Mouse (Mus musculus): ENCODE results near the gene Maz. TPM values are rescaled to one million over a fixed set of nuclear protein-coding genes. Genes with fewer than 3 reads are reported as not detected.

The Maz gene
- total RNA-seq, 2 experiments from 2014 or later, result 69.8 to 76.4 TPM

DNA sequence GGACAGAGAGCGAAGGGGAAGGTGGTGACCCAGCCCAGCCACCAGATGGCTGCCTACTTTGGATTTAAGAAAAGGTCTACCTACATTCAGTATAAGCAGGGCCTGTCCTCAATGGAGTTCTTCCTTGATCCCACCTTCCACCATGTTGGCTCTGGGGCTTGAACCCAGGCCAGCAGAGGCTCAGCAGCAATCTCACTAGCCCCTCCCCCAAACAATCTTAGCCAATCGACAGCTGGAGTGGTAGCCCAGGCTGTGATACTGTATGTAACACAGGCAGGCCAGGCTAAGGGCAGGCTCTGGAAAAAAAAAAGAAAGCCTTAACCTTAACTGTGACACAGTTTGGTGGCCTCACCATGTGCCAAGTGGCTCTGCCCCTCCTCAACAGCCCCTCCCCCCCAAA is 15.1 kb downstream of the Maz start:
- no peak for DNase-seq
- intact Hi-C loops (cut with DNase I), result loop anchor here (10.0 kb wide), 1 partner anchor 93 kb away; no protein-coding TSS in a partner anchor

DNA sequence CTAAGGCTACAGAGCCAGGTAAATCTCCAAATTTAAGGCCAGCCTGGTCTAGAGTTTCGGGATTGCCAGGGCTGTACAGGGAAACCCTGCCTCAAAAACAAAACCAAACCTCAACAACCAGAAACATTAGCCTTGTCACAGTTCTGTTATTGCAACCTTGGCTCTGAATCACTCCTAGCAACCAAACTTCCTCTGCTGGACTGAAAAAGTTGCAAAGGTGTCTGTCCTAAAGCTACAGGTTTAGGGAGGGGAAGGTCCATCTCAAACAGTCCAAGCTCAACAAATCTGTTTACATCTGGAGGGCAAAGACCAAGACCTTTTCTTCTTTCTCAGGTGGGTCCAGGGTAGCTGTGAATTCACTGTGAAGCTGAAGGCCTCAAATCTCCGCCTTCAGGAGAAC is 15.8 kb downstream of the Maz start:
- DNase-seq, result no peak
- intact Hi-C loops (cut with DNase I), result loop anchor here (10.0 kb wide), 1 partner anchor 94 kb away; no protein-coding TSS in a partner anchor

DNA sequence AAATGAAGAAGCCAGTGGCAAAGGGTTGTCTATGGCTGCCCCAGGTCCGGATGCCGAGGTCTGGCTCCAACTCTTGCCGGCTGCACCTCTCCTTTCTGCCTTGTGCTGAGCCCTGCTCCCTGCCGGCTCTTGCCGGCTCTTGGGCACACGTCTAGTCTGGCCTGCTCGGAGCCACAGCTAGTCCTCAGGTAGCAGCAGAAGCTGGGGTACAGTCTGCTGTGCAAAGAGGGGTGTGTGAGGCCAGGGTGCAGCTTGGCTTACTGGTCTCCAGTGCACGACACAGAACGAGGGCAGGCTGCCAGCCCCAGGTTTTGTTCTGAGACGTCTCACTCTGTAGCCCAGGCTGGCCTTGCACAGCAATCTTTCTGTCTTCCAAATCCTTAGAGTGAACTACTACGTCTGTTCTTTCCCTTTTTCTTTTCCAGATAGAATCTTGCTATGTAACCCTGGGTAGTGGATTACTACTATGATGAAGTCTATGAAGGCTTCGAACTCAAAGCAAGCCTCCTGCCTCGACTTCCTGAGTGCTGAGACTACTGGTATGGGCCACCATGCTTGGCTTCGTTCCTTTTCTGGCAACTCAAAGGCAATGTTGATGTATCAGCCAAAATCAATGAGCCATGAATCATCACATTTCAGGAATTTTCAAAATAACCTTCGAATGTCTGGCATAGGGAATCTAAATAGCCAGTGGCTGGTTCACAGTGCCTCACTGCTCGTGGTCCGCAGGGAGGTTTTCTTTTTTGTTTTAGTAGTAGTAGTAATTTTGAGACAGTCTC is 17.3 kb downstream of the Maz start:
- DNase-seq, result no peak
- intact Hi-C loops (cut with DNase I), result loop anchor here (10.0 kb wide), 1 partner anchor 95 kb away; no protein-coding TSS in a partner anchor

DNA sequence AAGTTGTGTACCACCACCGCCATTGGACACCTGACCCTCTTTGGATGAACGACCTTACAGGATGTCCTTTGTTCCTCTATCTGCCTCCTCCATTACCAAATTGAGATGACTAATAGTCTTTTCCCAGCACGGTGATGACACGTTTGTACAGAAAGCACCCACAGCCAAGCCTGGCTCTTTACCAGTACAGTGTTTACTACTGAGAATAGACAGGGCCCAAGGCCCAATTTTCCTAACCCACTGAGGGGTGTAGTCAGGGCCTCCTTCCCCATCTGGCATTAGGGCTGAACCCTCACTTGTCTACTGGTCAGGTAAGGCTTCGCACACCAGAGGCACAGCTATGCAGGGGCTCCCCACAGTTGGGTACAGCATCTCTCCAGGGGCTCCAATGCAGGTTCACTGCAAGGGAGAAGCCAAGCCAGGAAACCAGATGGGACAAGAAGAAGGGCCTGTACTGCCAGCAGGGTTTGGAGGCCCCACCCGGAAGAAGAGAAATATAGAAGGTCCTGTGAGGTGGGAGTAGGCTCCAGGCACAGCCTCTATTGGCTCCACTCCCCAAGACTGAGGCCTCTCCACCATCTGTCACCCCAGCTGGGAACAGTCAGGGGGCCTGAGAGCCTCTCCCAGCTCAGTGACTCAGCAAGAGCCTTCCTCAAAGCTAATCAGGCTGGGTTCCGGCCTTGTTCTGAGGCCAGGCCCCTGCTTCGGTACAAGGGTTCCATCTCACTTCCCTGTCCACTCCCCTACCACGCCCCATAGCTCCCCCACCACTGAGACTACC is 18.4 kb downstream of the Maz start:
- intact Hi-C loops (cut with DNase I), result no loop called here

DNA sequence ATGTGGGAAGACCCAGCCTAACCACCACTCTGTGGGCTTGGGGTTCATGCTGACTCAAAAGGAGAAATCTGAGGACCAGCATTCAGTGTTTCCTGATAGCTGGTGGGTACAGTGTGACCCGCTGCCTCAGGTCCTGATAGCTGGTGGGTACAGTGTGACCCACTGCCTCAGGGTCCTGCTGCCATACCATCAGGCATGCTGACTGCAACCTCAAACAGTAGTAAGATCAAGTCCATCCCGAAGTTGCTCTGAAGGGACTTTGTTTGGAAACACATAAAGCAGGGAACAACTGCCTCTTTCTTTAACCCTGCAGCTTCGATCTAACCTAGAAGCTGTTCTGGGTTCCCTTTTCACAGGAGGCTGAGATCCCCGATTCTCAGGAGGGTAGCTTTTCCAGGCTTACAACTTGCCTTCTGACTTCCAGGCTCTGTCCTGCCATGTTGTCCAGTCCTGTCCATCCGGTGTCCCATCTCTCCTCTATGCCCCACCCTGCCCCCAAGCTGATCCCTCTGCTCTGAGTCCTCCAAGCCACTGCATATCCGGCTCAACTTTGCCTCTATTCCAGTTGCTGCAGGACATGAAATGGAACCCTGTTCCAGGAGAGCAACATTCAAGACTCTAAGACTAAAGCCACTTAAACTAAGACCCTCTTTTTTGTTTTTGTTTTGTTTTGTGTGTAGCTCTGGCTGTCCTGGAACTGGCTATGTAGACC is 19.4 kb downstream of the Maz start:
- DNase-seq, result no peak
- intact Hi-C loops (cut with DNase I), result no loop called here

More for the DNA sequence above, 18.4 kb downstream of the Maz start:
- peak; percentile 48 to 58 for DNase-seq

DNA sequence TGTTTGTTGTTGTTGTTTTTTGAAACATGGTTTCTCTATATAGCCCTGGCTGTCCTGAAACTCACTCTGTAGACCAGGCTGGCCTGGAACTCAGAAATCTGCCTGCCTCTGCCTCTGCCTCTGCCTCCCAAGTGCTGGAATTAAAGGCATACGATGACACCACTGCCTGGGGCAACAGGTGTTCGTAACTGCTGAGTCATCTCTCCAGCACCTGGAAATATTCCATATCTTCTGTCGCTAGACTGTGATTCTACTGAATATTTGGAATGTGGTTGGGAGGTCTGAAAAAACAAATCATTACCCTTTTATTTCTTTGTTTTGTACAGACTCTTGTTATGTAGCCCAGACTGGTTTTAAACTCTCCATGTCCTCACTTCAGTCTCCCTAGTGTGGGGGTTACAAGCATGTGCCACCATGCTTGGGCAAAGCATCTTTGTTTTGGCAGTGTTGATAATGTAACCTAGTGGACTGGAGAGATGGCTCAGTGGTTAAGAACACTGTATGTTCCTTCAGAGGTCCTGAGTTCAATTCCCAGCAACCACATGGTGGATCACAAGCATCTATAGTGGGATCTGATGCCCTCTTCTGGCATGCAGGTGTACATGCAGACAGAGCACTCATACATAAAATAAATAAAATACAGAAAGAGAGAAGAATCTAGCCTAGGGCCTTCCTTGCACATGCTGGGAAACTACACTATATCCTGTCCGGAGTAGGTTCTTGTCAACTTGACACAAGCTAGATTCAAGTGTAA is 22.5 kb downstream of the Maz start:
- intact Hi-C loops (cut with DNase I), result no loop called here
- no peak for DNase-seq

DNA sequence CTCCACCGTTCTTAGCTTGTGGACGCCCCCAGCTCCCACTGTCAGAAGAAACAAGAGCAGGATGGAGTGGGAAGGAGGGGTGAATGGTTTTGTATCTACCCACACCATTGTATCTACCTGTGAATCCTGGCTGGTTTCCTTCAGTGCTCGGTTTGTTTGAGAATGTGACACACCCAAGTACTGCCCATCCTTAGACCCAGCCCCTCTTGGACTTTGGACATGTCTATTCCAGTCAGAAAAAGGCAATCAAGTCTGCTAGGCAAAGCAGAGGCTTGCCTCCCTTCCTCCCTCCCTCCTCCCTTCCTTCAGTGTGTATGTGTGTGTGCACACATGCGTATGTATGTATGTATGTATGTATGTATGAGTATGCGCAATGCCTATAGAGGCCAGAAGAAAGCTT is 23.2 kb downstream of the Maz start:
- no peak for DNase-seq
- intact Hi-C loops (cut with DNase I), result no loop called here

DNA sequence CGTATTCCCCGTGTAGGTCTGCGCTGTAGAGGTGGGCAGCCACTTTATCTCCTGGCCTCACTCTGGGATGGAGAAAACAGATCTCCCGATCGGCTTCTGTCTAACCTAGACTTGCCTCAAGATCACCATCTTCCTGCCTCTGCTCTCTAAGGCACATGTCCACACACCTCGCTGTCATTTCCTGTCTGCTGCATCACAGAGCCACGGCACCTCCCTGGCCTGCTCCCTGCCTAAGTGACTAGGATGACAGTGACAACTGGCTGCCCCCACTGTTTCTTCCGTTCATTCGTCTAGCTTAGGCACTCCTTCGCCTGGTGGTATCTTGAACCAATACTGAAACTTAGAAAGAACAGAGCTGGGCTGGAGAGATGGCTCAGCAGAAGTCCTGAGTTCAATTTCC is 27.3 kb downstream of the Maz start:
- no peak for DNase-seq
- intact Hi-C loops (cut with DNase I), result no loop called here

DNA sequence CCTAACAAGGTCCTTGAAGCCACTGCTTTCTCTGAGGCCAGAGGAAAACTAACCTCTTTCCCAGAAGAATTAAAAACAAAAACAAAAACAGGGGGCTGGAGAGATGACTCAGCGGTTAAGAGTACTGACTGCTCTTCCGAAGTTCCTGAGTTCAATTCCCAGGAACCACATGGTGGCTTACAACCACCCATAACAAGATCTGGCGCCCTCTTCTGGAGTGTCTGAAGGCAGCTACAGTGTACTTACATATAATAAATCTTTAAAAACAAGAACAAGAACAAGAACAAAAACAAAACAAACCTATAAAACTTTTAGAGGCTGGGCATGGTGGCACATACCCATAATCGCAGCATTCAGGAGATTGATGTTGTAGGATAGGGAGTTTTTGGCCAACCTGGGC is 30.4 kb downstream of the Maz start:
- no peak for DNase-seq
- intact Hi-C loops (cut with DNase I), result no loop called here

DNA sequence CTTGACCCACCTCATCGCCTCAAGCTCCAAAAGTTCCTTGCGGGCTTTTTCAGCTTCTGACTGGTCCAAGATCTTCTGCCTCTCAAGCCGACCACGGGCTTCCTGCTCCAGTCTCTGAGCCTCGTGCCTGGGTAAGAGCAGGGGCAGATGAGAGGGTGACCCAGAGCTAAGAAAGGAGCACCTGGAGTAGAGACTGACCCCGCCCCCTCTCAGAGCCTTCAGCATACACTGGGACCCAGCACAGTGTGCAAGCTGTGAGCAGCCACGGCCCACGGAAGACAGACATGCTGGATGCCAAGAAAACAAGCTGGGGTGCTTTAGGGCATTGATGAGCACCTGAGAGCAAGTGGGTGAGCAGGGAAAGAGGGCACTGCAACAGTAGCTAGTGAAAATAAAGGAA is 38.0 kb downstream of the Maz start:
- no peak for DNase-seq
- intact Hi-C loops (cut with DNase I), result loop anchor here (5.0 kb wide), 1 partner anchor 33 kb away; the partner anchor contains the start of genes Gm42742 and Prrt2

DNA sequence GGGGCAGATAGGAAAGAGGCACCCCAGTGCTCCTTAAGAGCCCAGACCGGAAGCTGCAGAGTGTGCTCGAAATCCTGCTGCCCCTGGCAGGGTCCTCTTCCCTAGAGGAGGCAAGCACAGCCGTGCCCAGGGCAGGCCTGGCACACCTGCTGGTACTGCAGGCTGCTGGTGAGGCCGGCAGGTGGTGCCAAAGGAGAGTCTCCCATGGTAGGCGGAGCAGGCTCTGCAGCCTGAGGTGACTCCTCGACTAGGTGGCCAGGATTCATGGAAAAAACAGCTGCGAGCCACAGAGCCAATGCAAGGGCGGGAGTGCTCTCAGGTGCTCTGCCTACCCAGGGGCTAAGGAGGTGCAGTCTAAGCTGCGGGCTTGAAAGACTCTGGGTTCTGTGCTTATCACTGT is 40.5 kb downstream of the Maz start:
- intact Hi-C loops (cut with DNase I), result loop anchor here (2.0 to 5.0 kb wide), 2 partner anchors 36 to 124 kb away; partner anchors contain the start of genes Gm42742 and Prrt2
- peak in 1 of 2 experiments; percentile 31 for DNase-seq

DNA sequence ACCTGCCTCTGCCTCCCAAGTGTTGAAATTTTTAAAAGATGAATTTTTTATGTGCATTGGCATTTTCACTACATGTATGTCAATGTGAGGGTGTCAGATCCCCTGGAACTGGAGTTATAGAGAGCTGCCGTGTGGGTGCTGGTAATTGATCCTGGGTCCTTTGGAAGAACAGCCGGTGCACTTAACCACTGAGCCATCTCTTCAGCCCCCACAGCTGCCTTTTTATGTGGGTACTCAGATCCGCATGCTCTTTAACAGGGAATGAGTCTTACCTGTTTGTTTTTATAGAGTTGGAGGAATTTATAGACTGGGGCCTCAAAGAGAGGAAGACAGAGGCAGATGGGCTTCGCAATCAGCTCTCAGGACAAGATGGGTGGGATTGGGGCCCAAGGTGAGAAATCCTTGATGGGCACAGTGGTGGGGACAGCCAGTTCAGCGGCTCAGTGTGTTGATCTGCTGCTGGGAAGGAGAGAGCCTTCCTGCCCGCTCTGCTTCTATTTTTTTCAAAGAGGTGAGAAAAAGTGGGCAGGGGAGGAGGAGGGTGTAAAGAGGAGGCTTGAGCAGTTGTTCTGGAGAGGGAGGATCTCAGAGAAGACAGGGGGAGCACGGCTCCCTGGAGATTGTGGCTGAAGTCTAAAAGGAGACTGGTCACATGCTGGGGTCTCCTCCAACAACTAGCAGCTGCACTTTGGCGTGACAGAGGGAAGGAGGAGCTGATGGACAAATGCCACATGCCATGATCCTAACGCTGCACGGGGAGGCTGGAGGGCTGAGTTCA is 42.0 kb downstream of the Maz start:
- intact Hi-C loops (cut with DNase I), result loop anchor here (5.0 kb wide), 1 partner anchor 37 kb away; the partner anchor contains the start of genes Gm42742 and Prrt2
- no peak for DNase-seq

DNA sequence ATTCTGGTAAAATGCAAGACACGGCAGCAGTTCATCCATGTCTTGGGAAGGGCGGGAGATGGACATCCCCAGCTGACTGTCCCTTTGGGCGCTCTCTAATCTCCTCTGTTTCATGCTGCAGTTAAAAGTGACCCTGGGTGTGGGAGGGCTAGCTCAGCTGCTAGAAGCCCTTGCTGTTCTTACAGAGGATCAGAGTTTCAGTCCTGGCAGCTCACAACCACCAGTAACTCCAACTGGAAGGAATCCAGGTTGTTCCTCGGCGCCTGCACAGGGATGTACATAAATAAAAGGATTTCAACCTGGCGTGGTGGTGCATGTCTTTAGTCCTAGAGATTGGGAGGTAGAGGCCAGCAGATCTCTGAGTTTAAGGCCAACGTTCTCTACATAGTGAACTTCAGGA is 43.7 kb downstream of the Maz start:
- DNase-seq, result no peak
- intact Hi-C loops (cut with DNase I), result no loop called here

DNA sequence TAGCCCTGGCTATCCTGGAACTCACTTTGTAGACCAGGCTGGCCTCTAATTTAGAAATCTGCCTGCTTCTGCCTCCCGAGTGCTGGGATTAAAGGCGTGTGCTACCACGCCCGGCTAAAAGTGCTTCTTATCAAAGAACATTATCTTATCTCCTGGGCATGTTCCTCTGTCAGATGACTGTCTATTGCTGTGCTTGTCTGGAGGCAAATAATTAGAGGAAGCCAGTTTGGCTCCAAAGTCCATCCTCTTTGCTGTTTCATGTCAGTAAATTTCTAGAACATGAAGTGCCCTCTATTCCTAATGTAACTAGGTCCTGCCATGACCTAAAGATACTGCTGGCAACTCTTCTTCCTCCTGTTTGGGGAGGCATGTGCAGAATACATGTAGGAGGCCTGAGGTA is 44.8 kb downstream of the Maz start:
- DNase-seq, result no peak
- intact Hi-C loops (cut with DNase I), result no loop called here

DNA sequence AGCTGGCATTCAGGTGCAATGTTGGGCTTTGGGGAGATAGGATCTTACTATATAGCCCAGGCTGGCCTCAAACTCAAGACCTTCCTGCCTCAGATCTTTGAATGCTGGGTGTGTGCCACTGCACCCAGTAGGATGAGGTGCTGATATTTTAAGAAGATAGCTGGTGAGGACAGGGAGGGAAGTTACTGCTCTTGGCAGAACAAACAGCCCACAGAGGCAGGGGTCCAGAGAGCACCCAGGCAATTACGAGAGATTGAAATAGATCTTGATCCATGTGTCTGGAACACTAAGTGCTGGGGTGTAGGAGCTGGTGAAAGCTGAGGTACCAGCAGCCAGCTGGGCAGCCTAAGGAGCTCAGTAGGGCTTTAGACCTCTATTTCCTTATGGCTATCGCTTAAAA is 45.2 kb downstream of the Maz start:
- no peak for DNase-seq
- intact Hi-C loops (cut with DNase I), result no loop called here

DNA sequence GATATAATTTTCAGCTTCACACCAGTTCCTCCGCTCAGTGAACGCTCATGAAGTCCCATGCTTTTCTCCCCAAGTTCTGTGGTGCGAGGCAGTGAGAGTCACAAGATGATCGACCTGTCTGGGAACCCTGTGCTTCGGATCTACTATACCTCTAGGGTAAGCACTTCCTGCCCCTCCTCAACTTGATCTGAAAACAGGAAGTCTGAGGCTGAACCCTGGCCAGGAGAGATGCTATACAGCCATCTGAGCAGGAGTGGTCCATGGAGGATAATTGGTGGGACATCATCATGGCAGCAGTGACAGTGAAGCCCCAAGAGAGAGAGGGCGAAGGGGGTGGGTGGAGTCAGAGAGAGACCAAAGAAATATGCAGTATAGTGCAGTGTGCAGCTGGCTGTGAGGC is 48.0 kb downstream of the Maz start:
- DNase-seq, result no peak
- intact Hi-C loops (cut with DNase I), result loop anchor here (5.0 kb wide), 1 partner anchor 38 kb away; the partner anchor contains the start of genes Pagr1a and Pagr1b

DNA sequence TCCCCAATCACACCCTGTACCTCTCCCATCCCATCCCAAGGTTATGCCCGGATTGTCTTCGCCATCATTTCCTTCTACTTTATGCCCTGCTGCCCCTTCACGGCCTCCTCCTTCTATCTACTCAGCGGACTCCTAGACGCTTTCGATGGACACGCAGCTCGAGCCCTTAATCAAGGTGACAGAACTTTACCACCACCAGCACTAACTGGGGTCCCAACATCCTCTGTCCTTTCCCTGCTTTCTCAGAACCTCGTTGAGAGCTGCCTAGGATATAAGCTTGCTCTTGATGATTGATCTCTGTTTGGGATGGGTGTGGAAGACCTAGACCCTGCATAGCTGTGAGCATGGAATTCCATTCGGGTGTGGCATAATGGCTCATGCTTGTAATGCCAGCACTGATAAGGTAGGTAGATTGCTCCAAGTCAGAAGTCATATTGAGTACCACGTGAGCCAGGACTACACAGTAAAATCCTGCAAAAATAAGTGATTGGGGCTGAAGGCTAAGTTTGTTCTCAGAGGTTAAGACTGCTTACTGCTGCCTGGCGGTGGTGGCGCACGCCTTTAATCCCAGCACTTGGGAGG is 49.9 kb downstream of the Maz start:
- DNase-seq, result no peak
- intact Hi-C loops (cut with DNase I), result loop anchor here (5.0 kb wide), 1 partner anchor 40 kb away; the partner anchor contains the start of genes Pagr1a and Pagr1b

DNA sequence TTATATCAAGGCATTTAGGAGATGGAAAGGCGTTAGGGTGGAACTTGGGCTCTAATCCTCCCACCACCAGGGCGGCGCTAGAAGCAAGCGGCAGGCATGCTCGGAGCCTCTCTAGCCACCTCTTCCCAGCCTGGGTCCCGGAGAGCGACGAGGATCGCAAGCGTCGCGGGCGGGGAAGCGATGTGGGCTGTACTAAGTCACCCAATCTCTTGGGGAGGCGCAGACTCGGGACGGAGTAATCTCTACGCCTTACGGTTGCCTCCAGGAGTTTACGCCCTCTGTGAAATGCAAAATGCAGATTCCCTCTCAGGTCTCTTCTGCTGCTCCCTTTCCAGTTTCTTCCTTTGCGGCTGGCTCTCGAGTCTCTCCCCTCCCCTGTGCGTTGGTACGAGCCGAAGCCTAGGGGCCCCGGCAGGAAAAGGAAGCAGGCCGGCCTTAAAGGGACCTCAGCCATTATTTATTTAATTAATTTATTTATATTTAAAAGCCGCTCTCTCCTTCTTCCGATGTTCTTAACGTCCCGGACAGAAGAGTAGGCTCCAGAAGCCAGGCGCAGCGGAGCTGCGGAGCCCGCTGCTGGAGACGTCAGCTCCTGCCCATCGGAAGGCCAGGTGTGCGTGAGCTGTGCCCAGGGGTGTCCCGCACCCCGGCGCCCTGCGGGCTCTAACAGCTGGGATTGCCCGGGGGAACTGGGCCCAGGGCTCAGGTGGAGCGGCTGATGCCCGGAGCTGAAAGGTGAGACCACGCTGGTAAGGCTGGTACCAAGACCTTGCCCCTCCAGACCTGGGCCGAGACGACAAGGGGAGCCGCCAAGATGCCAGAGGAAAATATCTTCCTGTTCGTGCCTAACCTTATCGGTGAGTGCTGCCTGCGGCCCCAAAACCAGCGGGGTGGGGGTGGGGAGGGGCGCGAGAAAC is 50.6 kb downstream of the Maz start, which contains the start of gene Cdiptos:
Gene Cdiptos (minus strand): TSS at position 149 of the 917 bp plus-strand sequence.
- intact Hi-C loops (cut with DNase I), result loop anchor here (5.0 kb wide), 1 partner anchor 41 kb away; the partner anchor contains the start of genes Pagr1a and Pagr1b
- DNase-seq, result peak; percentile 95 to 97

Measured in gastrocnemius, postnatal 36 days (tissue).